Mouse (Mus musculus): ENCODE measurements at regions not wholly inside any gene's neighbourhood (a gene's known extent, or its start where the extent isn't known, plus 50 kb on each side); places are given as distances from the start of the nearest gene placed in this dataset.

GRCm38 (mm10) chr15:17180164-17180563, 451.6 kb downstream of the Cdh9 start:
- TF ChIP-seq CHD2 (IDR thresholded peaks at IDR 0.05; ENCODE audit: low read depth, low read length) (no peak), MAFK (IDR thresholded peaks at IDR 0.05; ENCODE audit: insufficient read depth, low read depth, low read length) (no peak)
- Histone ChIP-seq H3K9ac (ENCODE audit: insufficient read depth, low read depth, low read length, poor library complexity, severe bottlenecking) (no peak overlapping the region), H3K9me3 (ENCODE audit: control insufficient read depth, insufficient read depth, low read depth, low read length) (no peaks in the 10 kb centered on the region), H3K4me1 (ENCODE audit: control insufficient read depth in 2 of 2, insufficient read depth in 2 of 2, low read length in 2 of 2, poor library complexity in 1 of 2) (no peaks in the 10 kb centered on the region), H3K4me3 (ENCODE audit: insufficient read depth in 1 of 2, low read depth in 1 of 2, low read length in 2 of 2, poor library complexity in 1 of 2, severe bottlenecking in 1 of 2) (no peak overlapping the region), H3K27ac (ENCODE audit: insufficient read depth, low read depth, low read length, poor library complexity, severe bottlenecking) (no peak overlapping the region), H3K36me3 (ENCODE audit: control insufficient read depth, insufficient read depth, low read length, poor library complexity, severe bottlenecking) (no peaks in the 10 kb centered on the region)
- DNase-seq (ENCODE audit: low read depth, low spot score): no peak
- in situ Hi-C loops (cut with MboI; ENCODE audit: low sequenced_read_pairs in 2 of 2, unreplicated experiment in 2 of 2): loop anchor here in 1 of 2 experiments (10.0 kb wide), 1 partner anchor 45 kb away; no protein-coding TSS in a partner anchor

- Histone ChIP-seq H3K36me3 (ENCODE audit: control insufficient read depth, insufficient read depth, low read length, poor library complexity, severe bottlenecking) (no peaks in the 10 kb centered on the region), H3K4me1 (ENCODE audit: control insufficient read depth in 2 of 2, insufficient read depth in 2 of 2, low read length in 2 of 2, poor library complexity in 1 of 2) (no peaks in the 10 kb centered on the region), H3K4me3 (ENCODE audit: insufficient read depth in 1 of 2, low read depth in 1 of 2, low read length in 2 of 2, poor library complexity in 1 of 2, severe bottlenecking in 1 of 2) (no peak overlapping the region), H3K9me3 (ENCODE audit: control insufficient read depth, insufficient read depth, low read depth, low read length) (no peaks in the 10 kb centered on the region), H3K9ac (ENCODE audit: insufficient read depth, low read depth, low read length, poor library complexity, severe bottlenecking) (no peak overlapping the region), H3K27ac (ENCODE audit: insufficient read depth, low read depth, low read length, poor library complexity, severe bottlenecking) (no peak overlapping the region)
- in situ Hi-C loops (cut with MboI; ENCODE audit: low sequenced_read_pairs in 2 of 2, unreplicated experiment in 2 of 2): loop anchor here in 1 of 2 experiments (10.0 kb wide), 1 partner anchor 47 kb away; no protein-coding TSS in a partner anchor
- no peak for DNase-seq (ENCODE audit: low read depth, low spot score)
- no peak for TF ChIP-seq ZNF384 (IDR thresholded peaks at IDR 0.05; ENCODE audit: low read depth, low read length)
Measured at GRCm38 (mm10) chr15:17181358-17182022, 452.9 kb downstream of the Cdh9 start.

GRCm38 (mm10) chr15:17195439-17195838, 466.9 kb downstream of the Cdh9 start:
- in situ Hi-C loops (cut with MboI; ENCODE audit: low sequenced_read_pairs in 2 of 2, unreplicated experiment in 2 of 2): no loop called here

GRCm38 (mm10) chr15:17204739-17205138, 476.2 kb downstream of the Cdh9 start:
- Histone ChIP-seq H3K27ac (ENCODE audit: insufficient read depth, low read depth, low read length, poor library complexity, severe bottlenecking) (no peak overlapping the region), H3K4me1 (ENCODE audit: control insufficient read depth in 2 of 2, insufficient read depth in 2 of 2, low read length in 2 of 2, poor library complexity in 1 of 2) (no peaks in the 10 kb centered on the region), H3K9me3 (ENCODE audit: control insufficient read depth, insufficient read depth, low read depth, low read length) (no peaks in the 10 kb centered on the region), H3K36me3 (ENCODE audit: control insufficient read depth, insufficient read depth, low read length, poor library complexity, severe bottlenecking) (no peaks in the 10 kb centered on the region), H3K4me3 (ENCODE audit: insufficient read depth in 1 of 2, low read depth in 1 of 2, low read length in 2 of 2, poor library complexity in 1 of 2, severe bottlenecking in 1 of 2) (no peak overlapping the region), H3K9ac (ENCODE audit: insufficient read depth, low read depth, low read length, poor library complexity, severe bottlenecking) (no peak overlapping the region)
- in situ Hi-C loops (cut with MboI; ENCODE audit: low sequenced_read_pairs in 2 of 2, unreplicated experiment in 2 of 2): no loop called here
- DNase-seq (ENCODE audit: low read depth, low spot score): no peak
- TF ChIP-seq HCFC1 (IDR thresholded peaks at IDR 0.05; ENCODE audit: borderline replicate concordance, insufficient read depth, low read length) (no peak), MAFK (IDR thresholded peaks at IDR 0.05; ENCODE audit: insufficient read depth, low read depth, low read length) (no peak), ZC3H11A (IDR thresholded peaks at IDR 0.05; ENCODE audit: borderline replicate concordance, low read depth, low read length) (no peak), ZNF384 (IDR thresholded peaks at IDR 0.05; ENCODE audit: low read depth, low read length) (no peak), CHD2 (IDR thresholded peaks at IDR 0.05; ENCODE audit: low read depth, low read length) (no peak)

More at GRCm38 (mm10) chr15:17195439-17195838, 466.9 kb downstream of the Cdh9 start:
- no peak for TF ChIP-seq MAFK (IDR thresholded peaks at IDR 0.05; ENCODE audit: insufficient read depth, low read depth, low read length)
- TF ChIP-seq HCFC1 (IDR thresholded peaks at IDR 0.05; ENCODE audit: borderline replicate concordance, insufficient read depth, low read length): no peak
- TF ChIP-seq CHD2 (IDR thresholded peaks at IDR 0.05; ENCODE audit: low read depth, low read length): no peak
- no peak for TF ChIP-seq ZNF384 (IDR thresholded peaks at IDR 0.05; ENCODE audit: low read depth, low read length)
- no peaks in the 10 kb centered on the region for H3K9me3 ChIP-seq (ENCODE audit: control insufficient read depth, insufficient read depth, low read depth, low read length)
- H3K27ac ChIP-seq (ENCODE audit: insufficient read depth, low read depth, low read length, poor library complexity, severe bottlenecking): no peak overlapping the region
- no peak overlapping the region for H3K9ac ChIP-seq (ENCODE audit: insufficient read depth, low read depth, low read length, poor library complexity, severe bottlenecking)
- H3K4me3 ChIP-seq (ENCODE audit: insufficient read depth in 1 of 2, low read depth in 1 of 2, low read length in 2 of 2, poor library complexity in 1 of 2, severe bottlenecking in 1 of 2): no peak overlapping the region
- DNase-seq (ENCODE audit: low read depth, low spot score): peak; percentile 12
- H3K36me3 ChIP-seq (ENCODE audit: control insufficient read depth, insufficient read depth, low read length, poor library complexity, severe bottlenecking): no peaks in the 10 kb centered on the region
- H3K4me1 ChIP-seq (ENCODE audit: control insufficient read depth in 2 of 2, insufficient read depth in 2 of 2, low read length in 2 of 2, poor library complexity in 1 of 2): no peaks in the 10 kb centered on the region

- no peak for TF ChIP-seq MAFK (IDR thresholded peaks at IDR 0.05; ENCODE audit: insufficient read depth, low read depth, low read length)
- TF ChIP-seq HCFC1 (IDR thresholded peaks at IDR 0.05; ENCODE audit: borderline replicate concordance, insufficient read depth, low read length): no peak
- no peak for TF ChIP-seq CHD2 (IDR thresholded peaks at IDR 0.05; ENCODE audit: low read depth, low read length)
- no peak for TF ChIP-seq ZC3H11A (IDR thresholded peaks at IDR 0.05; ENCODE audit: borderline replicate concordance, low read depth, low read length)
- no peak for TF ChIP-seq ZNF384 (IDR thresholded peaks at IDR 0.05; ENCODE audit: low read depth, low read length)
- in situ Hi-C loops (cut with MboI; ENCODE audit: low sequenced_read_pairs in 2 of 2, unreplicated experiment in 2 of 2): no loop called here
- H3K9me3 ChIP-seq (ENCODE audit: control insufficient read depth, insufficient read depth, low read depth, low read length): no peaks in the 10 kb centered on the region
- no peak overlapping the region for H3K9ac ChIP-seq (ENCODE audit: insufficient read depth, low read depth, low read length, poor library complexity, severe bottlenecking)
- DNase-seq (ENCODE audit: low read depth, low spot score): no peak
- no peaks in the 10 kb centered on the region for H3K4me1 ChIP-seq (ENCODE audit: control insufficient read depth in 2 of 2, insufficient read depth in 2 of 2, low read length in 2 of 2, poor library complexity in 1 of 2)
- no peaks in the 10 kb centered on the region for H3K36me3 ChIP-seq (ENCODE audit: control insufficient read depth, insufficient read depth, low read length, poor library complexity, severe bottlenecking)
- H3K4me3 ChIP-seq (ENCODE audit: insufficient read depth in 1 of 2, low read depth in 1 of 2, low read length in 2 of 2, poor library complexity in 1 of 2, severe bottlenecking in 1 of 2): no peak overlapping the region
- H3K27ac ChIP-seq (ENCODE audit: insufficient read depth, low read depth, low read length, poor library complexity, severe bottlenecking): no peak overlapping the region
Measured at GRCm38 (mm10) chr15:17245096-17245495, 516.5 kb downstream of the Cdh9 start.
